Mouse (Mus musculus) heart, postnatal 0 days (tissue): ENCODE data around the gene Ablim1.

Source experiments
- CTCF ChIP-seq: IDR thresholded peaks from 2 replicates; pipeline ENCODE4 v1.5.1; 2016; ENCODE audit warnings: antibody characterized with exemption, control low read depth, low read depth
- EP300 ChIP-seq: IDR thresholded peaks from 2 replicates; pipeline ENCODE4 v1.6.1; 2016; ENCODE audit warnings: antibody characterized with exemption, low read depth

- TF ChIP-seq CTCF (no peak), EP300 (no peak)
Measured at GRCm38 (mm10) chr19:57180333-57180732, 134.4 kb downstream of the Ablim1 start.
